Mouse (Mus musculus) Muller cell, postnatal 12 days (primary cell): Measurements from ENCODE around the gene Mst1.

ENCODE experiments used
- DNase-seq: peaks from one replicate; pipeline ENCODE4 v3.0.0-alpha.2; 2015; ENCODE audit errors: inconsistent ontology term

The Mst1 gene

DNA sequence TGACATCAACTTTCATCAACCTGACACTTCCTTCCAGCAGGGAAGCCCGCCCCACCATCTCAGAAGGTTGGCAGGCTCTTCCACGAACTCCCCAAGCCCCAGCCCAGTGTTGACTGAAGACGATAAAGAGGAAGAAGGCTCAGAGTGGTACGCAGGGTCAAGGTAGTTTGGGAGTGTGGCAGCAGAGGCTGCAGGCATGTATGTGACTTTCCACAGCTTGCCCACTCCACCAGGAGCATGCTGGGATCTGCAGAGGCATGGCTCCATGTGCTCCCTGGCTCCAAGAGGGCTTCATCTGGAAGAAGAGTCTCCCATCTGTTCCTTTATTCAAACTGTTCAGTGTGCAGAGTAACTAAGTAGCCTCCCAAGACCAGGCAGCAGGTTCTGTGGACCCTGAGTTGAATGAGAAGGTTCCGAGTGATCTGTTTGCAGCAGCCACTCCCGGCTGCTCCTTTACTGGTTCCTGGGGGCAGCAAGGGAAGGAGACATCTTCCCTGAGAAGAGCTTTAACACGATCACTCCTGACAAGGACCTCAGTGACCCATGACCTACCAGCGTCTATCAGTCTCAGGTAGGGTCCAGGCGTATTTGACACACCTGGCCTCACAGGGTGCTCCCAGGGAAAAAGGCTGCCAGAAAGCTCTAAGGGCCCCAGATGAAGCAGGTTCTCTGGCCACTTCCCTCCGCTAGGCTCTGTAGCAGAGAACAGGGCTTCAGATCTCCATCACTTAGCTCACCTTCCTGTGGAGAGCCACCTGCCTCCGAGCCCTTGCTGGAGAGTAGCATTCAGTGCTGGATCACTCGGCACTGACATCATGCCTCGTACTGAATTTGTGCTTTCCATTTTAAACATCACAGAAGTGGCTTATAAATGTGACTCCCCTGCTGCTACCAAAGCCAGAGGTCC is 49.1 kb downstream of the Mst1 start:
- no peak for DNase-seq

DNA sequence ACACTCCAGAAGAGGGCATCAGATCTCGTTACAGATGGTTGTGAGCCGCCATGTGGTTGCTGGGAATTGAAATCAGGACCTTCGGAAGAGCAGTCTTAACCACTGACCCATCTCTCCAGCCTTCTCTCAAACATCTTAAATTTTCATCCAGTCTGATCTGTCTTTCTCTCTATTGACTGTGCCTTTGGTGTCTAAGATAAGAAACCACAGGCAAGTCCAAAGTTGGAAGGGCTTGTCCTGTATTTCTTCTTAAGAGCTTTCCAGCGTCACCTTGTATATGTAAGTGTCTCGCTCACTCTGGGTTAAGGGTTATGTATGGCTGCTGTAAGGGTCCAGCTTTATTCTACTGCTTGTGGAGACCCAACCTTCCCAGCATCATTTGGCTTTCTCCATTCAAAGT is 51.3 kb downstream of the Mst1 start:
- no peak for DNase-seq

DNA sequence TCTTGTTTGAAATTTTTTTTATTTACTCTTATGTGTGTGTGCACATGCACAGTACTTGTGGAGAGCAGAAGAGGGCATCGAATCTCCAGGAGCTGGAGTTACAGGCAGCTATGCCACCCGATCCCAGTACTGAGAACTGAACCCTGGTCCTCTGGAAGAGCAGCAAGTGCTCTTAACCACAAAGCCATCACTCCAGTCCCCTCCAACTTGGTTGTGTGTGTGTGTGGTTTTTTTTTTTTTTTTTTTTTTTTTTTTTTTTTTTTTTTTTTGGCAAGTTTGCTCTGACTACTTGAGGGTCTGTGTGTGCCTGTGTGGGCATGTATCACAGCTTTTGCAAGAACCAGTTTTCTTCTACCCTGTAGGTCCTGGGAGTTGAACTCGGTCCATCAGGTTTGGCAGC is 52.1 kb downstream of the Mst1 start:
- no peak for DNase-seq

DNA sequence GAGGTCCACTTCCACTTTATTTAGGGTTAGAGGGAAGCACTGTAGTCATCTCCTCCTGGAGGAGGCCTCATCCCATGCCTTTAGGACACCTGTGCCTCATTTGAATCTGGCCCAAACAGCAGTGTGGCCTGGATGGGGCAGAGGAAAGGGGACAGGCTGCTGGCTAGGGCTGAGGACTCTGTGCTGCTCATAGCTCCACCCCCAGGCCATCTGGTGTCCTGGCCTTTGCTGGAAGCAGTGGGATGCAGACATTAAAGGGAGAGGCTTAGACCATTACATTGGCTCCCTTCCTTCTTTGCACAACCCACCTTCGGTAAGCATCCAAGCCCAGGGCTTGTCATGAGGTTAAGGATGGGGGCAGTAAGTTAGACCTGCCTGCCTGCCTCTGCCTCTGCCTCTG is 53.2 kb downstream of the Mst1 start:
- no peak for DNase-seq
